Mouse (Mus musculus) megakaryocyte-erythroid progenitor cell, adult 5-6 weeks (primary cell): ENCODE measurements around the gene Slc25a45. TPM values are rescaled to one million over a fixed set of nuclear protein-coding genes. Genes with fewer than 3 reads are reported as not detected.

Experiments
- ATAC-seq: replicated peaks from 2 replicates; pipeline ENCODE4 v1.8.0; 2016; ENCODE audit warnings: mild to moderate bottlenecking, inconsistent platforms; ENCODE audit not compliant: severe bottlenecking, poor library complexity, low FRiP score, low TSS enrichment
- total RNA-seq, 2 experiments: library from RNA; stranded (forward) in 1 of 2; stranded (reverse) in 1 of 2; fragments of 200-1000, 215-1000 nt in 1 of 2; fragments of >200 nt in 1 of 2; fragmentation: Nextera tagmentation in 1 of 2; gene quantifications; 2 replicates each; pipeline ENCODE4 v1.2.3; 2014 to 2017

Gene Slc25a45
- total RNA-seq, 2 experiments from 2014 or later = 11.7 to 20.1 TPM

- ATAC-seq = no peak
Measured at GRCm38 (mm10) chr19:5839317-5840085, 38.1 kb upstream of the Slc25a45 start.

GRCm38 (mm10) chr19:5840086-5840889 is 37.3 kb upstream of the Slc25a45 start:
- ATAC-seq = no peak

GRCm38 (mm10) chr19:5840890-5841388 is 36.7 kb upstream of the Slc25a45 start:
- no peak for ATAC-seq

GRCm38 (mm10) chr19:5841389-5841946 is 36.1 kb upstream of the Slc25a45 start:
- no peak for ATAC-seq

GRCm38 (mm10) chr19:5841999-5842784 is 35.4 kb upstream of the Slc25a45 start:
- ATAC-seq = no peak

- ATAC-seq = no peak
Measured at GRCm38 (mm10) chr19:5842785-5843730, 34.5 kb upstream of the Slc25a45 start.

- ATAC-seq = peak; percentile 12
Measured at GRCm38 (mm10) chr19:5843781-5844691, 33.6 kb upstream of the Slc25a45 start.

- peak; percentile 1; the same call in 1 of the 2 replicates for ATAC-seq
Measured at GRCm38 (mm10) chr19:5844831-5845318, 32.7 kb upstream of the Slc25a45 start.

- peak; percentile 35 for ATAC-seq
Measured at GRCm38 (mm10) chr19:5845319-5846135, 32.1 kb upstream of the Slc25a45 start.

- ATAC-seq = no peak
Measured at GRCm38 (mm10) chr19:5846154-5846553, 31.5 kb upstream of the Slc25a45 start.

GRCm38 (mm10) chr19:5846557-5847305 is 30.9 kb upstream of the Slc25a45 start:
- 0 out of 2 replicates have a peak, but pooled peaks have one; percentile 6 for ATAC-seq

GRCm38 (mm10) chr19:5847306-5847796 is 30.3 kb upstream of the Slc25a45 start:
- ATAC-seq = no peak

- ATAC-seq = peak; percentile 17; the same call in 1 of the 2 replicates
Measured at GRCm38 (mm10) chr19:5848032-5848825, 29.4 kb upstream of the Slc25a45 start.

GRCm38 (mm10) chr19:5848826-5849672 is 28.6 kb upstream of the Slc25a45 start:
- ATAC-seq = no peak
